Mouse (Mus musculus): ENCODE data around the gene Lrcol1.

Gene Lrcol1

GRCm38 (mm10) chr5:110344524-110344923 lies at the start of gene Lrcol1:
Lrcol1 (plus strand) TSS chr5:110344730.
- DNase-seq (ENCODE audit: low spot score) = no peak

DNA sequence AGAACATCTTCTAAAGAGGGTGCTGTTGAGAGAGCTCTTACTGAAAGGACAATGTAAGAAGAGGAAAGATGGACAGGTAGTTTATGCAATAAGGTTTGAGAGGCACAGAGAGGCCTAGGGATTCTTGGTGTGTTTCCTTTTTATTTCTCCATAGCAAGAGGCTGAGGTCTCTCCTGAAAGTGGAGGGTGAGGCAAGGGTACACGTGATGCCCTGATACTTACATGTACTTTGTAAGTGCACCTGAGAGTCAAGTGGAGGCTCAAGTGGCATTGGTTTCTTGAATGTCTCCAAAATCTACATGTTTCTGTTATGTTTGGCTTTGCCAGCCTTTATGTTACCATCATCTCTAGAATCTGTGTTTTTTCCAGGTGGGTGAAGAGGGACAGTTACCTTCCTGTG lies 47.9 kb upstream of the Lrcol1 start:
- DNase-seq (ENCODE audit: low spot score) = no peak

DNA sequence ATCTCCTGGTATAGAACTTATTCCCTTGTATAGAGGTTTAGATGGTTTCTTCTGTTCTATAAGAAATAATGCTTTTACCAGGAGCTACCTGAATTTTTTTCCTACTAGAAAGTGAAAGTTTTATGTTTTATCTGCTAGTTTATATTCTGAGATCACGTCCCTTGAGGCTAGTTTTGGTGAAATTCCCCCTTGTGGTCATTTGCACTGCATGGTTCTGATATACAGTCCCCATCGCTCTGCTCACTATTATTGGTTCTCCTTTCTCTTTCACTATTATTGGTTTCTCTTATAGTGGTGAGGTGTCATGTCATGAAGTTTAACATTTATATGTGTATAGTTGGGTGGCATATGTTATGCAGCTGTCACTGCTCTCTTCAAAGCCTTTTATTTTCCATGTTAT lies 43.9 kb upstream of the Lrcol1 start:
- no peak for DNase-seq (ENCODE audit: low spot score)

DNA sequence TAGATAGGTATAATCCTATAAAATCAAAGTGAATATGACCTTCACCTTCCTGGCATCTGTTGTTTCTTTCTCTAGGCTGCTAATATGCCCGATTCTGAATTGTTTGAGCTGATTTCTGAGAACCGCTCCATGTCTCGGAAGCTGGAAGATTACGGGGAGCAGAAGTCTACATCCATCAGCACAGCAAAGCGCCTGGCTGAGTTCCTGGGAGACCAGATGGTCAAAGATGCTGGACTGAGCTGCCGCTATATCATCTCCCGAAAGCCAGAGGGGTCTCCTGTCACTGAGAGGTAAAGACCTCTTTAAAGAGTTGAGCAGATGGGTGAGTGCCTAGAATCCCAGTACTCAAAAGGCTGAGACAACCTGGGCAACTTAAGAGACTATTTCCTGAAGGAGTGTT lies 35.7 kb upstream of the Lrcol1 start:
- DNase-seq (ENCODE audit: low spot score) = no peak

DNA sequence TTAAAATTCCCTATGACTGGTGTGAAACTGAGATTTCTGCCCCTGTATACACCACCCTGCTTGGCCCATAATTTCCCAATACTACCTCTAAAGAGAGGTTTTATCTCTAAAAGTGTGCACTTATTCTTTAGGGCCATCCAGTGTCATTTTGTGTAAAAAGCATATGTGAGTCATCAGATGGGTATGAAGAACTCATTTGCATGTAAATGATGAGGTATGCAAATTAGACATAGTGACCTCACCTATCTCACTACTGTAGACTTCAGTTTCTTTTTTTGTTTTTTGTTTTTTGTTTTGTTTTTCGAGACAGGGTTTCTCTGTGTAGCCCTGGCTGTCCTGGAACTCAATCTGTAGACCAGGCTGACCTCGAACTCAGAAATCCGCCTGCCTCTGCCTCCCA lies 31.4 kb upstream of the Lrcol1 start:
- no peak for DNase-seq (ENCODE audit: low spot score)

GRCm38 (mm10) chr5:110330508-110330907 lies 14.0 kb upstream of the Lrcol1 start:
- DNase-seq (ENCODE audit: low spot score) = no peak

DNA sequence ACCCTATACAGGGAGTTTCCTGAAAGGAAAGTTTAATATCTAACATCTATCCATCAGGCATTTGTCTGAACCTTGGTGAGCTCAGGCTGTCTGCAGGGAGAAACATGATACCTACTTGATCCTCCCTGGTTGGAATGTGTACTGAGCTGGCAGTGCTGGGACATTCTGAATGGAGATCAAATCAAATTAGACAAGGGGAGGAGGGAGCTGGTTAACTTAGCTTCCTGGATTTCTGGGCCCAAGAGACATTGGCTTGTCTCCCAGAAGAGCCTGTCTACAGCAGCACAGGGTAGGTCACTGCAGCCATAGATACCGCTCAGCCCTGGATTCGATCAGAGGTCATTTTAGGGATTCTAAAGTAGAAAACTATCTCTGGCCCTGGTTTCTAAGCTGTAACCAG lies 5.7 kb upstream of the Lrcol1 start:
- no peak for DNase-seq (ENCODE audit: low spot score)

GRCm38 (mm10) chr5:110342648-110343284 lies 1.8 kb upstream of the Lrcol1 start, which contains the start of gene P2rx2:
P2rx2 (minus strand) TSS chr5:110343212.
- DNase-seq (ENCODE audit: low spot score) = peak; percentile 30

GRCm38 (mm10) chr5:110345553-110345952 lies 1.0 kb downstream of the Lrcol1 start:
- no peak for DNase-seq (ENCODE audit: low spot score)

- DNase-seq (ENCODE audit: low spot score) = no peak
Measured at GRCm38 (mm10) chr5:110347006-110347405, 2.5 kb downstream of the Lrcol1 start.

DNA sequence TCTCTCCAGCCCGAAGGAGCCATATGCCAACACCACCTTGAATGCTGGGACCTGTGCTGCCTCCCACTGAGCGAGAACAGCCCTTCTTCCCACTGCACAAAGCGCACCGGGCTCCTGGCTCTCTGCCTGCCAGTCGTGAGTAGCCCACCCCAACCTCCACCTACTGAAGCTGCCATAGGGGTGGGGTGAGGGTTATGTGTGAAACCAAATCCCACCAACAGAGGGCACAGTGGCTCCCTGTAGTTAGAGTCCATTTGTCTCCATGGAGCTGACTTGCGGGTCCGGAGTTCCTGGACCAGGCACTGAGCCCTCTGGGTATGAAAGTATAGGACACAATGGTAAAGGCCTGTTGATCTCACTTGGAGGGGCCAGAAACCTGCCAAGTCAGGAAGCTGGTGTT lies 10.2 kb downstream of the Lrcol1 start:
- DNase-seq (ENCODE audit: low spot score) = no peak

GRCm38 (mm10) chr5:110357531-110358179 lies 13.1 kb downstream of the Lrcol1 start:
- DNase-seq (ENCODE audit: low spot score) = peak; percentile 52

DNA sequence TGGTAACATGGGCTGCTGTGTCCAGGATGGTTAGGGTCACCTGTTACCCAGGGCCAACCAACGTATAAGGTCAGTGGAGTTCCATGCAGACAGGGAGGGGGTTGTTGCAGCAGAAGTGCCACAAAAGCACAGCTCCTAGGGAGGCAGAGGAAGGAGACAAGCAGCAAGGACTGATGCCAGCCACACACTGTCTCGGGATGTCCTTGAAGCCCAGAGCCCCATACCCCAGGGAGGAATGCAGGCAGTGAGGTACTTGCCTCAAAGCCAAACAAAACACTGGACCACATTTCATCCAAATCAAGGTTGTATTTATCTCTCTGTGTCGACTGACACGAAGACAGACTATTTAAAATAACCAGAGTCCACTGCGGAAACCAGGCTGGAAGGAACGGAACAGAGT lies 16.9 kb downstream of the Lrcol1 start:
- DNase-seq (ENCODE audit: low spot score) = no peak

DNA sequence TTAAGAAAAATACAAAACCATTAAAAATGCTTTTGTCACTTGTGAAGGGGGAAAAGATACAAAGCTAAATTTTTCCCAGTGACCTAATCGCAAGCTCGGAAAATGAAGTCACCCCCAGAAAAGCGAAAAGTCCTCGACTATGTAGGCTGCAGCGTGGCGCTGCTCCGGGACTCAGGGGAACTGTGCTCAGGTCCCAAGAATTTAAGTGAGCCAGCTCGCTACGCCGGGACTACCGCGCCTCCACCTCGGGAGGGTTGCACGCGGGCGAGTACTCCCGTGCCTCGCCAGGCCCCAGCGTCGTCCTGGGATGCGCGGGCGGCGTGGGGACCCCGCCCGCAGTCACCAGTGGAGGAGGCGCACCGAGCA lies 18.3 kb downstream of the Lrcol1 start:
- no peak for DNase-seq (ENCODE audit: low spot score)

DNA sequence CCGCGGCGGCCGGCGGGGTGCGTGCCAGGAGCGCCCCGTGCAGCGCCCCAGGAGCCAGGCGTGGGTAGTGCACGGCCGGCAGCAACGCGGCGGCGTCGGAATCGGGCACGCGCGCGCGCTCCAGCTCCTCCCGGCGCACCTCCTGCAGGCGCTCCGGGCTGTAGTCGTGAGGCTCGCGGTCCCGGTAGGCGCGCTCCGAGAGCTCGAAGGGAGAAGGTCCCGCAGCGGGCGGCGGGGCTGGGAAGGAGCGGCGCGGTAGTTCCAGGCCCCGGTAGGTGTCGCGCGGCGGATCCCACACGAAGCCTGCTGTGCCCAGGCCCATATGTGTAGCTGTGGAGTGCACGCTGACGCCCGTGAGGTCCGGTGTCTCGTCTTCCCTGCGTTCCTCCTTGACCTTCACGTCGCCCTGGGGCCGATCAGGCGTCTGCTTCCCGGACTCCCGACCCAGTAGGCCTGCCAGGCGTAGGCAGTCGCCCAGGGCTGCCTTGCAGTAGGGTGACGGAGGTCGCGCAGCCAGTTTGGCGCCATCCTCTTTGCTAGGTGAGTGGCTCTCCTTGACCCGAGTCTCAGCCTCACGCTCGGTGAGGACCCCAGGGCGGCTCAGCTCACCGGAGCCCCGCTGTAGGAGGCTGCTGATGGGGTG lies 18.8 kb downstream of the Lrcol1 start:
- DNase-seq (ENCODE audit: low spot score) = peak; percentile 79

DNA sequence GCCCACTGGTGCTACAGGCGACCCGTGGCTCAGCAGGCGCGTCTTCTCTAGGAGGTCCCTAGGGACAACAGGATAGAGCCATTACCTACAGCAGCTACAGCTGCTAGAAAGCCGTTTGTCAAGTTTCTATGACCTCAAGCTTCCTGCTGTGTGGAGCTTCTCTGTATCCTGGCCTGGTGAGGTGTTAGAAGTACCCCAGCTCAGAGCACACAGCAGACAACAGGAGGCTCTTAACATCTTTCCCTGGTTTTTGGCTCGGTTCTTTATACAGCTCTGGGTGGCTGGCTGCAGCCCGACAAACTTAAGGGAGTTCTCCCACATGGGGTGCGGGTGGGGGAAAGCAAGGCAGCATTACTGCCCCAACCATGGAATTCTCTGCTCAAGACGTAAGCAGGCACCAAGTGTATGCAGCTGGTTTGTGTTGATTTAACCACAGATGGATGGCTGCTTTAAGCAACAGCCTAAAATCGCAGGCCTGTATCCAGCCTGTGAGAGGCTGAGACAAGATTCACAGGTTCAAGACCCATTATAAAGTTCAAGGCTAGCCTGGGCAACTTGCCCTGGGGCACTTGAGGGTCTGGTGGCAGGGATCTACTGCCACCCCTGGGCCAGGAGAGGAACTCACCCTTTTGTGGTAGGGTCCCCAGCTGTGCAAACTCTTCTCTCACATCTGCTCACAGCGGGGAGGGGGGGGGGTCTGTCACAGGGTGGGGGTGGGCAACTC lies 19.5 kb downstream of the Lrcol1 start:
- DNase-seq (ENCODE audit: low spot score) = no peak

GRCm38 (mm10) chr5:110376802-110377433 lies 32.4 kb downstream of the Lrcol1 start:
- DNase-seq (ENCODE audit: low spot score) = peak; percentile 32

DNA sequence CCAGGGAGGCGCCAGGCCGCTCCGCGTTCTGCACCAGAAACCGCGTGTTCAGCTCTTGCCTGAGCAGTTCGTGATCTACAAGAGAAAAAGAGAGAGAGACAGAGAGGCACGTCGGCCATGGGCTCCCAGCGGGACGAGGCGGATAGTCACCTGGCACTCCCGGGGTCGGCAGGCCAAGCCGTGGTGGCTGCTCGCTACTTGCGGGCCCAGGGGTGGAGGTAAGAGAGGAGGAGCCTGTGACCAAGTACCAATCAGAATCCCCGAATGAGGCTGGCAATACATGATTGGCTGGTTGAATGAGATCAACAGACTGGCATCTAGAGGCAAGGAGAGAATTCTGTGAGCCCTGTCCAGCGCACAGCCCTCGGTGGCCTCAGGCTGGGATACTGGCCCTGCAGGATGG lies 33.7 kb downstream of the Lrcol1 start:
- DNase-seq (ENCODE audit: low spot score) = no peak

DNA sequence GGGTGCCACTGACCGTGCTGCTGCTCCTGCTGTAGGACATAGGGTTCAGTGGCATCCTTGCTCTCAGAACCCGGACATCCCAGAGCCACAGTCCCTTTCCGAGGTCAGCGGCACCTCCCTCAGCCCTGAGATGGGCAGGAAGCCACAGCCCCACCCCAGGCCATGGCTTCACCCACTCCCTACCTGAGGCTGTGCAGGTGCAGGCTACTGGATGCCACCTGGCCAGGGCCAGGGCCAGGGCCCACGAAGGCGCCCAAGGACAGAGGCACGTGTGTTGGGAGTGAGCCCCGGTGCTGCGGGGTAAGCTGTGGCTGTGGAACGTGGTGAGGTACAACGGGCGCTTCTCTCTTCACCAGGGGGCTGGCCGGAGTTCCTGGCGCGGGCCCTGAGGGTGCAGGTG lies 34.6 kb downstream of the Lrcol1 start:
- no peak for DNase-seq (ENCODE audit: low spot score)

DNA sequence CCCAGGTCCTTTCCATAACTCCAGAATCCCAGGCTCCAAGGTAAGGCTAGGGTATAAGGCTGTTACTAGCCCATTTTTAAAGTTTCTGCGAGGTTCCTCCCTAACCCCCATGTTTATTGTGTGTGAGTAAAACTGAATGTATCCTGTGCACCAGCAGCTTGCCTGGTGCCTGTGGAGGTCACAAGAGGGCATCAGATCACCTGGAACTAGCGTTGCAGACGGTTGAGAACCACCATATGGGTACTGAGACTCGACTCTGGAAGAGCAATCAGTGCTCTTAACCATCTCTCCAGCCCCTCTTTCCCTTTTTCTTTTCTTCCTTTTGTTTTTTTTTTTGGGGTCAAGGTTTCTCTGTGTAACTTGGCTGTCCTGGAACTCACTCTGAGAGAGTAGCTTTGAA lies 35.3 kb downstream of the Lrcol1 start:
- DNase-seq (ENCODE audit: low spot score) = no peak

DNA sequence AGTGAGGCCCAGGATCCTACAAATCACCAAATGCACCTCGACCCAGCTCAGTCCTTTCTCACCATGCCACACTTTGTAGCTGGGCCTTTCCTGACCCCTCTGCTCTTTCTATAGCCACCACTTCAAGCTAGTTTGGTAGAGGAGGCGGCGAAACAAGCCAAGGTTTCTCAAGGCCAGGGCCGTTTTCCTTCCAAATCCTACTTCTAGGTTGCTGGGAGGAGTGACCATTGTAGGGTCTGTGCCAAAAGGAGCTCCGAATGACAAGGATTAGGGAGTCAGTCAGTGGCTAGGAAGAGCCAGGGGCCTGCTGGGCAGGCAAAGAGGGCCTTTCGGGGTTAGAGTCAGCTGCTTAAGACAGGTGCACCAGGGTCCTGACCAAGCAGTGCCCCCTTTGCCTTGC lies 40.0 kb downstream of the Lrcol1 start:
- DNase-seq (ENCODE audit: low spot score) = no peak

GRCm38 (mm10) chr5:110385263-110385662 lies 40.7 kb downstream of the Lrcol1 start:
- no peak for DNase-seq (ENCODE audit: low spot score)
